Mouse (Mus musculus): ENCODE measurements around the gene Fchsd2.

DNA sequence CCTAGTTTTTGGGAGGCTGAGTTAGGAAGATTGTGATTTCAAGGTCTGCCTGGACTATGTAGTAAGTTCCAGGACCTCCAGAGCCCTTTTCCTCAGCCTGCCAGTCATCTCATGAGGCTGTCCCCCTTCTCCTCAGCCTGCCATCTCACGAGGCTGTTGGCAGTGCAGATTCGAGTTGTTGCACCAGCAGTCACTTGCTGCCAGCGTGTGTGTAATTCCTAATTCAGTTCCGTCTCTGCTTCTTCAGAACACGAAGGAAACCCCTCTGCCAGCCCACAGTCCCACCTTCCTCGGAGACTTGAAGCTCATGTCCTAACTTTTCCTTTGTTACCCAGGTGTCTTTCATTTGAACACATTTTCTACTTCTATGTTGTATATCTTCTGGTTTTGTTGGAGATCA is 38.6 kb downstream of the Fchsd2 start:
- no peak for TF ChIP-seq CTCF (IDR thresholded peaks at IDR 0.05; ENCODE audit: insufficient read depth, low read depth, low read length)
- TF ChIP-seq POLR2A (IDR thresholded peaks at IDR 0.05; ENCODE audit: insufficient read depth, low read depth, low read length), result no peak
